Mouse (Mus musculus) forebrain, embryonic 12.5 days (tissue): ENCODE measurements at regions not wholly inside any gene's neighbourhood (a gene's known extent, or its start where the extent isn't known, plus 50 kb on each side); places are given as distances from the start of the nearest gene placed in this dataset.

ENCODE experiments used
- ATAC-seq: fragments of 200-750 bp; cut with Nextera tagmentation; 2 replicates; pipeline ENCODE4 v1.8.0; 2017; ENCODE audit warnings: moderate TSS enrichment; ENCODE audit not compliant: low FRiP score
- H3K27ac ChIP-seq: fragments of 300-500 bp; sonication (generic); 2 replicates; pipeline ENCODE4 v1.5.1; 2016; ENCODE audit warnings: mild to moderate bottlenecking
- H3K27me3 ChIP-seq: fragments of 300-500 bp; sonication (generic); 2 replicates; pipeline ENCODE4 v1.6.1; 2016; ENCODE audit warnings: mild to moderate bottlenecking
- H3K36me3 ChIP-seq: fragments of 300-500 bp; sonication (generic); replicated peaks from 2 replicates; pipeline ENCODE4 v1.6.1; 2016; ENCODE audit warnings: mild to moderate bottlenecking
- H3K4me1 ChIP-seq: fragments of 300-500 bp; sonication (generic); 2 replicates; pipeline ENCODE4 v1.6.1; 2016
- H3K4me2 ChIP-seq: fragments of 300-500 bp; sonication (generic); 2 replicates; pipeline ENCODE4 v1.6.1; 2016; ENCODE audit warnings: mild to moderate bottlenecking, moderate library complexity
- H3K4me3 ChIP-seq: fragments of 300-500 bp; sonication (generic); replicated peaks from 2 replicates; pipeline ENCODE4 v1.5.1; 2016; ENCODE audit warnings: mild to moderate bottlenecking
- H3K9ac ChIP-seq: fragments of 300-500 bp; sonication (generic); 2 replicates; pipeline ENCODE4 v1.6.1; 2016; ENCODE audit warnings: mild to moderate bottlenecking
- H3K9me3 ChIP-seq: fragments of 300-500 bp; sonication (generic); 2 replicates; pipeline ENCODE4 v1.6.1; 2016
- WGBS: fragments of 180-500 bp; shearing (Covaris S2); methylation state at CpG from one replicate; pipeline ENCODE4 v1.1.7; 2016; 5-methylcytosine and 5-hydroxymethylcytosine counted together

- H3K9ac ChIP-seq = no peak overlapping the region
- no peak overlapping the region for H3K27ac ChIP-seq
- no peaks in the 10 kb centered on the region for H3K9me3 ChIP-seq
- no peak overlapping the region for H3K4me3 ChIP-seq
- WGBS = 91% methylated on average over 2 of the region's 2 CpGs
- no peaks in the 10 kb centered on the region for H3K4me1 ChIP-seq
- H3K36me3 ChIP-seq = no peaks in the 10 kb centered on the region
- H3K4me2 ChIP-seq = no peak overlapping the region
- ATAC-seq = no peak
- no peaks in the 10 kb centered on the region for H3K27me3 ChIP-seq
These were observed 227.6 kb upstream of the B3gat1 start for GRCm38 (mm10) chr9:26505941-26506340.

- Histone ChIP-seq H3K4me3 (no peak overlapping the region), H3K4me2 (no peak overlapping the region), H3K27me3 (no peaks in the 10 kb centered on the region), H3K9ac (no peak overlapping the region), H3K4me1 (peaks cover 11% of the 10 kb centered on the region), H3K27ac (no peak overlapping the region), H3K9me3 (no peaks in the 10 kb centered on the region), H3K36me3 (no peaks in the 10 kb centered on the region)
- 0 out of 2 replicates have a peak, but pooled peaks have one; percentile 22 for ATAC-seq
- 10% methylated on average over 2 of the region's 2 CpGs for WGBS
These were observed 214.9 kb upstream of the B3gat1 start for GRCm38 (mm10) chr9:26518651-26519050.

- H3K27ac ChIP-seq = peak overlapping the region; percentile 42
- H3K4me1 ChIP-seq = peaks cover 11% of the 10 kb centered on the region
- no peak overlapping the region for H3K9ac ChIP-seq
- peak; percentile 58; the same call in 1 of the 2 replicates for ATAC-seq
- WGBS = 48% methylated on average over 5 of the region's 5 CpGs
- no peaks in the 10 kb centered on the region for H3K36me3 ChIP-seq
- no peak overlapping the region for H3K4me2 ChIP-seq
- no peak overlapping the region for H3K4me3 ChIP-seq
- no peaks in the 10 kb centered on the region for H3K27me3 ChIP-seq
- H3K9me3 ChIP-seq = no peaks in the 10 kb centered on the region
These were observed 213.7 kb upstream of the B3gat1 start for GRCm38 (mm10) chr9:26519581-26520501.

- Histone ChIP-seq H3K9ac (no peak overlapping the region), H3K4me2 (no peak overlapping the region), H3K4me1 (peaks cover 14% of the 10 kb centered on the region), H3K27ac (no peak overlapping the region), H3K4me3 (no peak overlapping the region), H3K36me3 (no peaks in the 10 kb centered on the region), H3K27me3 (no peaks in the 10 kb centered on the region), H3K9me3 (no peaks in the 10 kb centered on the region)
- no peak for ATAC-seq
- 72% methylated on average over 1 of the region's 1 CpGs for WGBS
These were observed 209.4 kb upstream of the B3gat1 start for GRCm38 (mm10) chr9:26524089-26524488.

- Histone ChIP-seq H3K36me3 (no peaks in the 10 kb centered on the region), H3K9ac (no peak overlapping the region), H3K4me2 (no peak overlapping the region), H3K4me3 (no peak overlapping the region), H3K4me1 (0 out of 2 replicates have a peak, but pooled peaks cover 3% of the 10 kb centered on the region), H3K27ac (no peak overlapping the region), H3K9me3 (no peaks in the 10 kb centered on the region), H3K27me3 (no peaks in the 10 kb centered on the region)
- WGBS = 7% methylated on average over 3 of the region's 3 CpGs
- ATAC-seq = no peak
These were observed 204.8 kb upstream of the B3gat1 start for GRCm38 (mm10) chr9:26528761-26529160.

GRCm38 (mm10) chr9:26539042-26539441, 194.5 kb upstream of the B3gat1 start:
- no peak for ATAC-seq
- Histone ChIP-seq H3K4me1 (no peaks in the 10 kb centered on the region), H3K4me2 (no peak overlapping the region), H3K27me3 (no peaks in the 10 kb centered on the region), H3K27ac (no peak overlapping the region), H3K9me3 (no peaks in the 10 kb centered on the region), H3K4me3 (no peak overlapping the region), H3K36me3 (no peaks in the 10 kb centered on the region), H3K9ac (no peak overlapping the region)
- WGBS = 91% methylated on average over 2 of the region's 2 CpGs

- no peaks in the 10 kb centered on the region for H3K9me3 ChIP-seq
- ATAC-seq = no peak
- H3K27me3 ChIP-seq = no peaks in the 10 kb centered on the region
- H3K4me3 ChIP-seq = no peak overlapping the region
- no peak overlapping the region for H3K9ac ChIP-seq
- H3K36me3 ChIP-seq = no peaks in the 10 kb centered on the region
- no peak overlapping the region for H3K27ac ChIP-seq
- WGBS = 73% methylated on average over 4 of the region's 4 CpGs
- no peaks in the 10 kb centered on the region for H3K4me1 ChIP-seq
- H3K4me2 ChIP-seq = no peak overlapping the region
These were observed 185.1 kb upstream of the B3gat1 start for GRCm38 (mm10) chr9:26548328-26548922.

- no peak overlapping the region for H3K27ac ChIP-seq
- H3K4me2 ChIP-seq = no peak overlapping the region
- ATAC-seq = no peak
- no peaks in the 10 kb centered on the region for H3K4me1 ChIP-seq
- H3K4me3 ChIP-seq = no peak overlapping the region
- H3K36me3 ChIP-seq = no peaks in the 10 kb centered on the region
- H3K9me3 ChIP-seq = no peaks in the 10 kb centered on the region
- WGBS = 88% methylated on average over 4 of the region's 4 CpGs
- H3K9ac ChIP-seq = no peak overlapping the region
- no peaks in the 10 kb centered on the region for H3K27me3 ChIP-seq
These were observed 184.4 kb upstream of the B3gat1 start for GRCm38 (mm10) chr9:26549118-26549517.

GRCm38 (mm10) chr9:26549551-26549950, 184.0 kb upstream of the B3gat1 start:
- H3K27me3 ChIP-seq = no peaks in the 10 kb centered on the region
- no peaks in the 10 kb centered on the region for H3K9me3 ChIP-seq
- H3K36me3 ChIP-seq = no peaks in the 10 kb centered on the region
- ATAC-seq = no peak
- no peaks in the 10 kb centered on the region for H3K4me1 ChIP-seq
- no peak overlapping the region for H3K4me2 ChIP-seq
- WGBS = 89% methylated on average over 2 of the region's 2 CpGs
- H3K9ac ChIP-seq = no peak overlapping the region
- H3K4me3 ChIP-seq = no peak overlapping the region
- H3K27ac ChIP-seq = no peak overlapping the region

GRCm38 (mm10) chr9:26575990-26576389, 157.5 kb upstream of the B3gat1 start:
- H3K27me3 ChIP-seq = no peaks in the 10 kb centered on the region
- no peaks in the 10 kb centered on the region for H3K9me3 ChIP-seq
- no peak overlapping the region for H3K9ac ChIP-seq
- no peak overlapping the region for H3K4me2 ChIP-seq
- no peak overlapping the region for H3K27ac ChIP-seq
- H3K4me1 ChIP-seq = no peaks in the 10 kb centered on the region
- WGBS = 70% methylated on average over 6 of the region's 6 CpGs
- H3K4me3 ChIP-seq = no peak overlapping the region
- no peak for ATAC-seq
- no peaks in the 10 kb centered on the region for H3K36me3 ChIP-seq

GRCm38 (mm10) chr9:26601979-26602378, 131.5 kb upstream of the B3gat1 start:
- no peaks in the 10 kb centered on the region for H3K4me1 ChIP-seq
- 97% methylated on average over 1 of the region's 1 CpGs for WGBS
- H3K9me3 ChIP-seq = no peaks in the 10 kb centered on the region
- no peaks in the 10 kb centered on the region for H3K27me3 ChIP-seq
- H3K36me3 ChIP-seq = no peaks in the 10 kb centered on the region
- no peak overlapping the region for H3K4me3 ChIP-seq
- H3K9ac ChIP-seq = no peak overlapping the region
- no peak overlapping the region for H3K27ac ChIP-seq
- ATAC-seq = no peak
- no peak overlapping the region for H3K4me2 ChIP-seq

GRCm38 (mm10) chr9:26604552-26604951, 129.0 kb upstream of the B3gat1 start:
- Histone ChIP-seq H3K9ac (no peak overlapping the region), H3K4me1 (no peaks in the 10 kb centered on the region), H3K27ac (no peak overlapping the region), H3K4me3 (no peak overlapping the region), H3K4me2 (no peak overlapping the region), H3K36me3 (no peaks in the 10 kb centered on the region), H3K27me3 (no peaks in the 10 kb centered on the region), H3K9me3 (no peaks in the 10 kb centered on the region)
- ATAC-seq = no peak
- 84% methylated on average over 3 of the region's 3 CpGs for WGBS
